Mouse (Mus musculus): ENCODE measurements around the gene 4921504E06Rik.

Gene 4921504E06Rik

GRCm38 (mm10) chr2:19553821-19554592, at the start of gene 4921504E06Rik:
Gene 4921504E06Rik, minus strand, starts transcription at chr2:19553914.
- DNase-seq (ENCODE audit: low read depth): peak; percentile 84

GRCm38 (mm10) chr2:19601386-19601925, 47.7 kb upstream of the 4921504E06Rik start:
- no peak for DNase-seq (ENCODE audit: low read depth)

GRCm38 (mm10) chr2:19600860-19601259, 47.1 kb upstream of the 4921504E06Rik start:
- peak; percentile 34 for DNase-seq (ENCODE audit: low read depth)

GRCm38 (mm10) chr2:19599801-19600200, 46.1 kb upstream of the 4921504E06Rik start:
- no peak for DNase-seq (ENCODE audit: low read depth)

- no peak for DNase-seq (ENCODE audit: low read depth)
Observed at GRCm38 (mm10) chr2:19596988-19597387, 43.3 kb upstream of the 4921504E06Rik start.

GRCm38 (mm10) chr2:19596426-19596825, 42.7 kb upstream of the 4921504E06Rik start:
- DNase-seq (ENCODE audit: low read depth): no peak

GRCm38 (mm10) chr2:19594856-19595255, 41.1 kb upstream of the 4921504E06Rik start:
- no peak for DNase-seq (ENCODE audit: low read depth)

- DNase-seq (ENCODE audit: low read depth): no peak
Observed at GRCm38 (mm10) chr2:19579846-19580245, 26.1 kb upstream of the 4921504E06Rik start.

- no peak for DNase-seq (ENCODE audit: low read depth)
Observed at GRCm38 (mm10) chr2:19579180-19579579, 25.5 kb upstream of the 4921504E06Rik start.

- no peak for DNase-seq (ENCODE audit: low read depth)
Observed at GRCm38 (mm10) chr2:19562114-19562829, 8.6 kb upstream of the 4921504E06Rik start.

- DNase-seq (ENCODE audit: low read depth): no peak
Observed at GRCm38 (mm10) chr2:19560654-19561053, 6.9 kb upstream of the 4921504E06Rik start.

GRCm38 (mm10) chr2:19560071-19560470, 6.4 kb upstream of the 4921504E06Rik start:
- no peak for DNase-seq (ENCODE audit: low read depth)

- DNase-seq (ENCODE audit: low read depth): no peak
Observed at GRCm38 (mm10) chr2:19551396-19551795, 2.3 kb downstream of the 4921504E06Rik start.

- DNase-seq (ENCODE audit: low read depth): no peak
Observed at GRCm38 (mm10) chr2:19540906-19541305, 12.8 kb downstream of the 4921504E06Rik start.

GRCm38 (mm10) chr2:19529428-19529827, 24.3 kb downstream of the 4921504E06Rik start:
- DNase-seq (ENCODE audit: low read depth): no peak

GRCm38 (mm10) chr2:19528797-19529196, 24.9 kb downstream of the 4921504E06Rik start:
- peak; percentile 87 for DNase-seq (ENCODE audit: low read depth)

- no peak for DNase-seq (ENCODE audit: low read depth)
Observed at GRCm38 (mm10) chr2:19524071-19524470, 29.6 kb downstream of the 4921504E06Rik start.

GRCm38 (mm10) chr2:19521662-19522061, 32.1 kb downstream of the 4921504E06Rik start:
- DNase-seq (ENCODE audit: low read depth): no peak

- no peak for DNase-seq (ENCODE audit: low read depth)
Observed at GRCm38 (mm10) chr2:19520617-19521016, 33.1 kb downstream of the 4921504E06Rik start.

GRCm38 (mm10) chr2:19519768-19520167, 33.9 kb downstream of the 4921504E06Rik start:
- peak; percentile 39 for DNase-seq (ENCODE audit: low read depth)

GRCm38 (mm10) chr2:19517952-19518351, 35.8 kb downstream of the 4921504E06Rik start:
- no peak for DNase-seq (ENCODE audit: low read depth)

- DNase-seq (ENCODE audit: low read depth): no peak
Observed at GRCm38 (mm10) chr2:19512381-19512780, 41.3 kb downstream of the 4921504E06Rik start.

- DNase-seq (ENCODE audit: low read depth): no peak
Observed at GRCm38 (mm10) chr2:19511032-19511431, 42.7 kb downstream of the 4921504E06Rik start.

Measured in naive thymus-derived CD4-positive, alpha-beta T cell, adult 2 months (primary cell).